Mouse (Mus musculus) c-Kit-positive CD71-positive TER-119-positive erythroid progenitor cells, embryonic 14.5 days (primary cell): ENCODE results near the gene Cdkn2a.

Experiments
- DNase-seq: peaks from one replicate; pipeline ENCODE4 v3.0.0-alpha.2; 2013; ENCODE audit warnings: low spot score

The Cdkn2a gene

DNA sequence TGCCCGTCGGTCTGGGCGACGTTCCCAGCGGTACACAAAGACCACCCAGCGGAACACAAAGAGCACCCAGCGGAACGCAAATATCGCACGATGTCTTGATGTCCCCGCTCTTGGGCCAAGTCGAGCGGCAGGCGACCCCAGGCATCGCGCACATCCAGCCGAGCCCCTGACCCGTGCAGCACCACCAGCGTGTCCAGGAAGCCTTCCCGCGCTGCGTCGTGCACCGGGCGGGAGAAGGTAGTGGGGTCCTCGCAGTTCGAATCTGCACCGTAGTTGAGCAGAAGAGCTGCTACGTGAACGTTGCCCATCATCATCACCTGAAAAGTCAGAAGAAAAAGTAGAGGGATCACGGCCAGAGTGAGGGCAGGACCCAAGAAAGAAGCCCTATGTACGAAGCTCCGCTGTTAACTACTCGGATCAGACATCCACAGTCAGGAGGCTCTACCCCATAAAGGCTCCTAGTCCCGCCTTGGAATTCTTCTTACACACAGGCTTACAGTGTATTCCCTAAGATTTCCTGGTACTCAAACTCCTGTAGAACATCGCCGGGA, 17.7 kb downstream of the Cdkn2a start:
- no peak for DNase-seq

DNA sequence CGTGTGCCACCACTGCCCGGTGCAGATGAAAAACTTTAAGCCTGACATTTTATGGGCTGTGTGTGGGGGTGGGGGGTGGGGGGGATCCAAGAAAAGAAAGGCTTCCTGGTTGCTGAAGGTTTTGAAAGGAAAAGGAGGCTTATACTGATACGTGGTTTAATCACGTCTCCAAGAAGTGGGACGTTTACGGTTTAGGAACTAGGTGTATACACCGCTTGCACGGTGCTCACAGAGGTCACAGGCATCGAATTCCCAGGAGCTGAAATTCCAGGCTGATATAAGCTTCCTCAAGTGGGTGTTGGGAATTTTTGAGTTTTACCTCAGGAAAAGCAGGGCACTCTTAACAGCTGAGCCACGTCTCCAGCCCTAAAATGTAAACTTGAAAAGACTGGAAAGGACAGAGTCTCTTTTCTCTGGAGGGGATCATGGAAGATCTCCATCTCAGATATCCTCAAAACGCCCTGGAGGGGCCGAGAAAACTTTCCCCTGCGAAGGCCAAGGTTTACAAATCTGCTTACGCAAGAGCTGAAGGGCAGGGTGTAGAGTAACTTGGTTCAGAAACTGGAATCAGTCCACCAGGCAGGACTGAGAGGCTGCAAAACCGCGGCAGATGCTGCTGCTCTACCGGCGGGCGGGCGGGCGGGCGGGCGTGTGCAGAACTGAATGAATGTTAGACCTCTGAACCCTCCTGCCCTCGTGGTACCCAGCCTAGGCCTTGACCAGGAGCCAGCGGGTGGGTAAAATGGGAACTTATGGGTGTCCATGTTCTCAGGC, 18.5 kb downstream of the Cdkn2a start:
- DNase-seq, result no peak

DNA sequence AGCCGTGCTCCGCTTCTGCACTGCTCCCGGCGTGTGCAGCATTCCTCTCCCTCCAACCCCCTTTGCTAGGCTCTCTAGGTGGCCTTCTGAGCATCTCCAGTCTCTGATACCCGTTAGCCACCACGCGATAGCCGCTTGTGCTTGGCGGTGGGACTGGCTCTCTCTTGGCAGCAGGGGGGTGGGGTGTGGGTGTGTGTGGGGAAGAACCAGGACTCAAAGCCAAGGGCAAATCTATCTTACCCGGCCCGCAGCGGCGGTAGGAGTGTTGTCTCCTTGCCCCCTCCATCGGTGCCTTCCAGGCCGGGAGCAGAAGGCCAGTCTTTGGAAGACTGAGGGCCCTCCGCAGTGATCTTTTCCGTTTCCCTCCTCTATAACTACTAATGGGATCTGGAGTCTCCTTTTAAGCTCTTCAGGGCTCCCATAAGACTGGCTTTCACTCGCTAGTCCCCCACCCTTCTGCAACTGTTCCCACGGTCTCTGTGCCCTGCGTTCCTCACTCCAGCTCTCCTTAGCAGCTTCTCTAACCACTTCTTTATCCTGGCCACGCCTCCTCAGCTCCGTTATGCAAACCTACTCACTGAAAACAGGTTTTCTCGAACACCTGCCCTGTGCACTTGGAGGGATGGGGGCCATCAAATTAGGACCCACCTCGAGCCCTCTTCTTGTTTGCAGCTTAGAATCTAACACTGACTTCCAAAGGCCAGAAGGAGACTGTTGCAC, 19.5 kb downstream of the Cdkn2a start:
- DNase-seq, result no peak

DNA sequence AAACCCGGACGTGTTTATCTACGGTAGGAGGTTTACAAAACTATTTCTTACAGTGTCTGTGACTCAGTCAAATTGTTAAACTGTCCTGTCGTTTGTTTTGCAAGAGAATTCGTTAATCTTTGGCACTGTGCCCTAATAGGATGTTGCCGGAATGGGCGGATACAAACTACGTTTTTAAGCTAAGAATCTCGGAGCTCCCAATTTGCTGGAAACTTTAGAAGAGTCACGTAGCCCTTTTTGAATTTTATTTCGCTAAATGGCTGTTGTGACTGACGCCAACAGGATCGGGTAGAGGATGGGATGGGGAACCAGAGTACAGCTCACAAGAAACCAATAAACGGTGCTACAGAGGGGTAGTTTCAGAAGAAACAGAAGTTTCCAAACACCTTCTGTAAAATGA, 20.4 kb downstream of the Cdkn2a start:
- no peak for DNase-seq

DNA sequence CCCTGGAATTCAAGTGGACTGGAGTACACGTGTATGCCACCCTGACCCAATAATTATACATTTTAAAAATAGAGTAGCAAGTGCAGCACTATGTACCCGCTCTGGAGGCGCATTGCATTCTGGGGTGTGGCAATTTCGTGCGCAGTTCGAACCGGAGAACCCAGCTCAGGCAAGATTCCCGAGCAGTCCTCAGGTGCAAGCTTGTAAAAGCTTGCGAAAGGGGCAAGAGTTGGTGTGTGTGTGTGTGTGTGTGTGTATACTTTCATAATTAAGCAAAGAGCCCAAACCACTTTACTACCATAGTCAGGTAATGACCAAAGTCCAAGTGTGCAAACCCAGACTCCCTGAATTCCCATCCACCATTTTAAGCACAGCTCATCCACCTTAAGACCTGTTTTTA, 20.9 kb downstream of the Cdkn2a start:
- no peak for DNase-seq

DNA sequence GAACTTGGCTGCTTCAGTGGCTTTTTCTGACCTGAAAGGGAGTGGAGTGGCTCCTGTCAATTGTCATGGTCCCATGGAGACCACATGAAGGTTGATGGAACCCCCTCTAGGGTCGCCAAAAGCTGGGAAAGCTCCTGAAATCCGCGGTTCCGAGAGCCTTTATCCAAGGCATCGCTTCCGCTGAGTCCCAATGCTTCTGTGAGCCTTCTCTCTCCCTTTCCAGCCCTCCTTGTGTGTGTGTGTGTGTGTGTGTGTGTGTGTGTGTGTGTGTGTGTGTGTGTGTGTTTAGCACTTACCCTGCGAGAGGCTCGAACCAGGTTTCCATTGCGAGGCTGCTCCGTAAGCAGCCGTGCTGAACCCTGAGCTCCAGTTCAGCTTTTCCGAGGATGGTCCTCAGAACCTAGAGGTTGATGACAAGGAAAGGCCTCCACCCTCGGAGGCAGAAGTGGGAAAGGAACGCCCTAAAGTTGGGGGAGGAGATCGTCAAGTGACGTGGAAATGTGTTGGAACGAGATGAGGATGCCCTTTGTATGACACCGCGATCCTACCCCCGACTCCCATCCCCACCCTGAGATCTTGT, 21.4 kb downstream of the Cdkn2a start:
- no peak for DNase-seq

DNA sequence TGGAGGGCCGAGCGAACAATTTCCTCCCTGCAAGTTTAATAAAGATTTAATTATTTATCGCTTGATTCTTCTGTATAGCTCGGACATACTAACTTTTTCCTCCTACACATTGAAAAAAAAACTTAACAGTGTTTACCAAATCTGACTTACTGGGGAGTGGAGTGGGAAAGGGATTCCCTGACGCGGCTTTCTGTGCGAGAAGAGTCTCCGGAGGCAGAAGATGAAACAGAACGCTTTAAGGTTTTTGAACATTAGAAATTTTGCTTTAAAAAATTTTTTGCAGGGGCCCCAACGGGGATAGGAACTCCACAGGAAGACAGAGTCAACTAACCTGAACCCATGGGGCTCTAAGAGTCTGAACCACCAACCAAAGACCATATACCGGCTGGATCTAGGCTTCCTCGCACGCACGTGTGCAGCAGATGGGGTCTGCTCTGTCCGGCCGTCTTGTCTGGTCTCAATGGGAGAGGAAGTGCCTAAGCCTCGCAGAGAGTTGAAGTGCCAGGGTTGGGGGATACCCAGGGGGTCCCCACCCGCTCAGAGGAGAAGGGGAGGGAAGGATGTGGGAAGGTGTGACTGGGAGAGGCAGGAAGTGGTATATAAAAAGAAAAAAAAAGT, 22.2 kb downstream of the Cdkn2a start:
- no peak for DNase-seq

DNA sequence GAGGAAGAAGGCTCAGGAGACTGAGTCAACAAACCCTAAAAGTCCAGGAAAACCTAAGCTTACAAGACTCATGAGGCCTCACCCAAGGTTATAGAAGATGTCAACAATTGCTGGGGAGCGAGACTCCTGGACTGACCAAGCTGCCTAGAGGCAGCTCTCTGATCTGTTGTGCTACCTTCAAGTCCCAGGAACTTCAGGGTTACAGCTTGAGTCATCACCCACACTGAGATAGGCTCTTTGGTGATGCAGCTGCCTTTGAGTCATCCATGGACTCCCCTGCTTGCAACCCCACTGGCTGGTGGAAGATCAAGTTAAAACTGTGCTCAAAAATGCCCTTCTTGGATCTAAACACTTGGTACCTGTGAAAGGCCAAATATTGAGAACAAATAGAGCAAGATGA, 36.7 kb downstream of the Cdkn2a start:
- DNase-seq, result no peak

DNA sequence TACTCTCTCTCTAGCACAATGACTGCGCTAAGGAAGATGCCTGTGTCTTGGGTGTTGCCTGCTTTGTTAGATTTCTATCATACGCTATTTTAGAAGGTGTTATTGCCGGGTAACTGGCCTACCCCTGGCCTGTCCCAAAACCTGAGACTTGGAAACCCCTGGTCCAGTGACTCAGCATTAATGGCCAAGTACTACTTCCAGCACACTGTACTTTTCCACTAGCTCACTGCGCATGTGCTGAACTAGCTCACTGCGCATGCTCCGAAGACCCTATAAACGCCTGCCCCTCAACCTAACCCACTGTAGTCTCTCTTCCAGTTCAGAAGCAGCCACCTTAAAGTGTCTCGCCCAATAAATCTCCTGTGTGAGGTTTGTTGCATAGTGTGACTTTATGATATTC, 60.0 kb downstream of the Cdkn2a start:
- DNase-seq, result no peak
